Mouse (Mus musculus) kidney, postnatal 4 days (tissue): ENCODE results near the gene Trim44.

Experiments used
- DNase-seq, 2 experiments: peaks; one replicate each; pipeline ENCODE4 v3.0.0; 2021; ENCODE audit warnings: mixed read lengths in 2 of 2

Gene Trim44

DNA sequence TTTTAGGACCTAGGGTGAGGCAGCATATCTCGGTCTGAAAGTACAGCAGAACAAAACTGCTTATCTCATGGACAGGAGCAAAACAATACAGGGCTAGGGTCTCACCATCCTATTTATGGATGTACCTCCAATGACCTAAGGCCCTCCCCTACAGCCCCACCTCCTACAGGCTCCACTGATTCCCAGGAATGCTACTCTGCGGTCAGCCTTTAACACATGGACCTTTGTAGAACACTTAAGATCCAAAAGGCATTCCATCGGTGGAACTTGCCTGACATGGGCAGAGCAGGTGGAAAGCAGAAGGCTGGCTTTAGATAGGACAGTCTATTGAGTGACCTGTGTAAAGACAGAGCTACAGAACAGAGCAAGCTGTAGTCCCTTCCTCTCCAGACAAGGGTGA, 120.3 kb downstream of the Trim44 start:
- peak in 1 of 2 experiments; percentile 22 for DNase-seq

DNA sequence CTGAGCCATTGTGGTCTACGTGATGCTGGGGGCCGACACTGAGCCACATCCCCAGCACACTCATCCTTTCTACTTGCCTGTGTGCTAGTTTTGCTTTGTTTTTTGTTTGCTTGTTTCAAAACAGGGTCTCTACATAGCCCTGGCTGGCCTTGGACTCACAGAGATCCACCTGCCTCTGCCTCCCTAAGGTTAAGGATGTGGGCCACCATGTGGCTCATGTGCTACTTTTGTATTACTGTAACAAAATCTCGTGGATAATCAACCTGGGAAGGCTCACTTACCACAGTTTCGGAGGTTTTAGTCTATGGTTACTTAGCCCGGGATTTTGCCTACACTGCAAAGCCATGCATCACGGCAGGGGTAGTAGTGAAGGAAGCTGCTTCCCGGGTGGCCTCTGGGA, 125.5 kb downstream of the Trim44 start:
- DNase-seq = no peak

DNA sequence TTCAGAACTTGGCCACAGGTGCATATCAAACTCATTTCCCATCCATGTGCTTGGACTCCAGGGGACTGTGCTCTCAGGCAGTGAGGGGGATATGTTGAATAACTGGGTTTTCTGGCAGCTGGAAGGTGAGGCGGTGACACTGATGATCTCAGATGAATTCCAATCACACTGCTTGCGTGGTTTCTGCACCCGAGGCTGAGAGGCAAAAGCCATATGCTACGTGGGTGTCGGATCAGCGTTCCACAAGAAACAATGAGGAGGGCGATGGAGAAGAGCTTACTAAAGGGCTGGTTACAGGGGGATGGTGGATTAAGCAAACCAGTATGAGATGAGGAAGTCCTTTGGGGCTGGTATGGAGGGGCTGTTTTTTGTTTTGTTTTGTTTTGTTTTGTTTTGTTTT, 127.8 kb downstream of the Trim44 start:
- DNase-seq = no peak

DNA sequence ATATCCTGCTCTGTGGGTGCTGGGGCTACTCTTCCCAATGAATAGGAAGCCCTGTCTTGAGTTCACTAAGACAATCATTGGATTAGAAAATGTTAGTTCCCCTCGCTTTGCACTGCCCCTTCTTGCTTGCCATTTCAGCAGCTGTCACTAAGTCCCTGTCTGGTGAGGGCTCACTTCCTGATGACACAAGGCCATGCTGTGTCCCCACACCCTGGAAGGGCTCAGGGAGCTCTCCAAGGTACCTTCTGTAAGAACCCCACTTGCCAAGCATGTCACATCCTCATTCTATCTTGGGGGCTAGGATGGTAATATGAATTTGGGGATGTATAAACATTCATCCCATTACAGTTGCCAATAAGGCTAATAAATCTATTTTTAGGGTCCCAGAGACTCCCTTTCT, 129.7 kb downstream of the Trim44 start:
- peak; percentile 33 to 34 for DNase-seq

DNA sequence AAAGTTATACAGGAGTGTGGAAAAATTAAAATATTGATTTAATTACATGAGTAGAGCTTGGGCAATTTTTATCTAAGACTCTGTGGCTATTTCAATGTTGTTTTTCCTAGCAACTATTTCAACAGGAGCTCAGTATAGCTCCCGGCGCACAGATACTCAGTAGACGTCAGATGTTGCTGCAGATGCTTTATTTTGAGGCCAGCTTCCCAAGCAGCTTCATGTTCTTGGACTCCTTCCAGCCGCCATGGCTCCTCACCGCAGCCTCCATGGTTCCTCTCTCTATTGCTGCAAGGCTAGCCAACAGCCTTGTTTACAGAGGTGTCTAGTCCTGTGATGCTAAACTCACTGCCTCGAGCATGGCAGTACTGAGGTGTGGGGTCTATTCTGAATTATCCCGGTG, 134.3 kb downstream of the Trim44 start:
- no peak for DNase-seq

DNA sequence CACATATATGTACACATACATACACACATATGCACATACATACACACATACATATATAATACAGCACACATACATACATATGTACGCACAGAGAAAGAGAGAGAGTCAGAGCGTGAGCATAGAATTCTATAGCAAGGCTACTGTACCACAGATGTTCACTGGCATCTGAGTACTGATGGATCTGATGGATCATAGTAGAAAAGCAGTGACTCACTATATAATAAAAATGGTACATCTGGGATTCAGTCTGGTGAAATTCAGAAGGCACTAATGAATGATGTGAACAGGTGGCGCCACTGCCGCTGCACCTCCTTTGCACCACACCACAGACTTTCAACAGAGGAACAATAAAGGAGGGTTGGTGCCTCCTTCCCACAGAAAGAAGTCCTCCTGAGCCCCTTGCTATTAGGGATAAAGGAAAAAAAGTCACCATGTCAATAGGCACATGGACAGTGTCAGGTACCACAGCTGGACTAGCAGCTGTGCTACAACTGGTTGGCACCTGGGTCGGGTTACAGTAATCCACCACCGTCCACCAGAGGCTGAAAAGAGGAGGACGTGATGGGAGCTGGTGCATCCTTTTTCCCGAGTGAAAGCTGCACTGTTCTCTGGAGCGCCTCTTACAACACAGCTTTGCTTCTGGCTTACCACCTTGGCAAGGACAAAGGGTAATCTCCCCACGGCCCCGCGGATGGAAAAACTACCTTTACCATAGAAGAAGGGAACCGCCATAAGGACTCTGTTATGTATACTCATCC, 139.9 kb downstream of the Trim44 start:
- no peak for DNase-seq

DNA sequence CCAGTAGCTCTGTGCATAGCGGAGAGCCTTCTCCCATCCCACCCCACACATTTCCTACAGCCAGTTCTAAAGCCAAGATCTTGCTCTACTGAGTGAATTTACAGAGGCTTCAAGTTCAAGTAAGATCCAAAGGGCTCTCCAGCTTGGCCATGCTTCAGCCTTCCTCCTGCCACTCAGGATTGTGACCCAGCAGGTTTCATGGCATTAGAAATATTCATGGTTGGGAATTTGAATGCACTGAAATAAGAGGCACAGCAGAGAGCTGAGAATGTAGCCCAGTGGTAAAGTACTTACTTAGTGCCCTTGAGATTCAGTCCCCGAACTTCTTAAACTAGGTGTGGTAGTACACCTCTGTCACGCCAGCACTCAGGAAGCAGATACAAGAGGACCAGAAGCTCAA, 140.7 kb downstream of the Trim44 start:
- DNase-seq = no peak

DNA sequence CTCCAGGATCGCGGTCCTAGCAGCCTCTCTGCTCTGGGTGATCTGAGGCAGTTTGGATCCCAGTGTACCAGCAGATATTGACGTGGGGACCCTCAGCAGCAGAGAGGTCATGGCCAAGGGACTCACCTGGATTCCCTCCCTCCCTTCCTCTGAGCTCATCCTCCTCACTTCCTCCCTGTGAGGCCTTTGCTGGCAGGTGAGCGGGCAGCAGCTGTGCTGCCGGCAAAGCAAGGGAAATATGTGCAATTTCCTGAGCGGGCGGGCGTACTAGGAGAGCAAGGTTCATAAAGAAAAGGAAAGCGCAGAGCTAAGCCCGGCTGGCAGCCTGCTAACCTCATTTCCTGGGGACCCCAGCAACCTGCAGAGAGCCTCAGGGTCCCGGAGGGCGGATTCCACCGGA, 148.5 kb downstream of the Trim44 start:
- DNase-seq = peak; percentile 33 to 63

DNA sequence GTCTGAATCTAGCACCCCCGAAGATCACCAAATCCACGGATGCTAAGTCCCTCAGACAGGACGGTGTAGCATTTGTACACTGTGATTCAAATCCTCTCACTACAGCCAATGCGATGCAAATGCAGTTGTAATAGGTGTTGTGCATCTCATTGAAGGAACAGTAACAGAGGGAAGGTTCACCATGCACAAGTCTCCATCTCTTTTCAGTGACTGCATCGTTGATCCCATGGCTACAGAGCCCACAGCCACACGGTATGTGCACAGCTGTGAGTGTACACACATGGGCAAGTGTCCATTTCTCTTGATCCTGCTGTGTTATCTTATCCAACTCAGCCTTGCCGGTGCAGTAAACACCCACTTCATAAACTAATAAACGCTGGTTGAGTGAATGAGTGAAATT, 148.9 kb downstream of the Trim44 start:
- no peak for DNase-seq

DNA sequence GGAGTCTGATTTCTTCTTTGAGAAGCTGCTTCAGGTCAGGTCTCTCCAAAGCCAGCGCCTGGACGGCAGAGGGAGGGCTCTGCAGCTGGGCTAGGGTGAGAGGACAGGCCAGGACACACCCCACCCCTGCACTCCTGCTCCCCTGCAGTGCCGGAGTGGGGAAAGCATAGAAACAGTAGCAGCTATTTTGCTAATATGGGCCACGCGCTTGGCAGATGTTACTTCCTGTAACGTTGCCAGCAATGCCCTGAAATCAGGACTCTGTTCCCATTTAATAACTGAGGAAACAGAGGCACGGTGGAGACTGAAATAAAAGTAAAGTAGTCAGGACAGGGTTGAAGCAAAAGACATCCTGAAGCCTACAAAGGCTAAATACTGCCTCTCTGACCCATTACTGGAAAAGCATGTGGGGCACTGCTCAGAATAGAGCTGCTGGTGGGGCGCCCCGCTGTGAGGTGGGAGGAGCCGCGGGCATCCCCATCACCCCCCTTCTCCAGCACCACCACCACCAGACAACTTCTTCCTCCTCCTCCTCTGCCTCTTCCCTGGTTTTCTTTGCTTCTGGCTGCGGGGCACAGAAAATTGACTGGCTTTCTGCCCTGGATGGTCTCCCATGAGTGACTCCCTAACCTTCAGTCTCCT, 149.5 kb downstream of the Trim44 start:
- peak; percentile 5 to 7 for DNase-seq

DNA sequence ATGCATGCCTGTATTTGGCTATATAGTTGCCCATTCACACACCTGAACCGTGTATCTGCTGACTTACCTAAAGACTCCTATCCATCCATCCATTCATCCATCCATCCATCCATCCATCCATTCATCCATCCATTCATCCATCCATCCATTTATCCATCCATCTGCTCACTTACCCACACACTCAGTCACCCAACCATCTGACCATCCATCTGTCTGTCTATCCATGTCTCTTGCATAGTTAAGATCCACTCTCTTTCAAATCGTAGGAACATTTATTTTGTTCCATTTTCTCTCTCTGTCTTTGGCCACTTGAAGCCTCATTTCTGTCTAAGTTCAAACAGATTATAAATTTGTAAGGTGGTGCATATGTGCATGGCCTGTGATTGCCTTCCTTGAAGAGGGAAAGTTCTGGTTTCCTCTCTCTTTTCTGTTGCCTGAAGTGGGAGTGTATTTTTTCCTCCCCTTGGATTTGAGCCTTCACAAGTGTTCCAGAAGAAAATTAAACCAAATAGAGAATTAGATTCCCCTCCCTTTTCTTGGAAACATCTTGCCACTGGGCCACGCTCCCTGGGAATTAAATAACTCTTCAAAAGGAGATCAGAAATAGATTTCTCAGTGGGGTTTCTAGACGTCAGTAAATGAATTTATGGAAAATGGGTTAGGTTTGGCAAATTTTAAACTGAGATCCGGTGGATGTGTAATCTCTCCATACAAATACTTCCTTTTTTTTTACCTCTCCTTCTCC, 150.9 kb downstream of the Trim44 start:
- no peak for DNase-seq

DNA sequence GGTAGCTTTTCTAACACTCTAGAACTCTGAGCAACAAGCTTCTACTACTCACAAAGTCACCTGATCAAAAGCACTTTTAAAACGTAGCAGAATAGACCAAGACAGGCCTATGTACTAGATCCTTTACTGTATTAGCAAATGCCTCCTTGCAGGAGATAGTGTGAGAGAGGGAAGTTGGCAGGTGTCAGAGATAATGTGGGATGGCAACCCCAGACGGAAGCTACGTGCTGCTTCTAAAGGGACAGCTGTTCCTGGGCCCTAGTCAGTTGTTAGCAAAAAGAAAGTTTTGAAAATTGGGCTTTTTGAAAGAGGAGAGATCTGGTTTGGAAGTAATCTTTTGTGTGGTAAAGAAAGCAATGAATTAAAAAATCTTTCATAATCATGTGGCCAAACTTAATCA, 151.5 kb downstream of the Trim44 start:
- no peak for DNase-seq

DNA sequence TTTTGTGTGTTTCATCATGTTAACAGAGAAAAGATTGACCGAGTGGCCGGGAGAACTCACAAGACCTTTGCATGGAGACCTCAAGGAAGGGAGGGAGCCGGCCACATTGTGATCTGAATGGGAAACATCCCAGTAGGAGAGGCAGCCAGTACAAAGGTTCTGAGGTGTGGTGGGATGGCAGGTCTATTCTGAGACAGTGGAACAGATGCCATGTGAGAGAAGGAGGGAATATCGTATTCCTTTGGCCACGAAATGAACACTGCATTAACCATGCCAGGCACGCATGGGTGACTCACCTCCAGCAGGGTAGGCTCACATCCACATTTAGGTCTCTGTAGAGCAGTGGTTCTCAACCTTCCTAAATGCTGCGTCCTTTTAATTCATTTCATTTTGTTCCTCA, 154.4 kb downstream of the Trim44 start:
- DNase-seq = no peak

DNA sequence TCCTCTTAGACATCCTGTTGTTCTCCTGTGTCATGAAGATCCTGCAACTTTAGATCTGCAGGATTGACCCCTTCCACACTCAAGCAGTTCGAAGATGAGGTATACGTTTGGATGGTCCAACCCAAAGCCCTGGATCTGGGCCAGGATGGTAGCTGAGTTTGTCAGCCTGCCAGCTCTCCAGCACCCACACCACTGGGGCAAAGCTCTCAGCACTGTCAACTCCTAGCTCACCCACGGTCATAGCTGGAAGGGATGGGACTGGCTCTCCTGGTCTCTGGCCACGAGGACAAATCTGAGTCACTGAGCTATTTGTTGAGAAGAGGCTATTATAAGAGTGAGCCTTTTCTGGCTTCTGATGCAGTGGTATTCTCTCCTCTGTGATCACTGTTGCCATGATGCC, 155.0 kb downstream of the Trim44 start:
- no peak for DNase-seq
